Mouse (Mus musculus) neural tube, embryonic 10.5 days (tissue): ENCODE measurements at regions not wholly inside any gene's neighbourhood (a gene's known extent, or its start where the extent isn't known, plus 50 kb on each side); places are given as distances from the start of the nearest gene placed in this dataset.

Experiments
- DNase-seq: peaks from one replicate; pipeline ENCODE4 v3.0.0-alpha.2; 2017; ENCODE audit warnings: low spot score; ENCODE audit errors: extremely low spot score

DNA sequence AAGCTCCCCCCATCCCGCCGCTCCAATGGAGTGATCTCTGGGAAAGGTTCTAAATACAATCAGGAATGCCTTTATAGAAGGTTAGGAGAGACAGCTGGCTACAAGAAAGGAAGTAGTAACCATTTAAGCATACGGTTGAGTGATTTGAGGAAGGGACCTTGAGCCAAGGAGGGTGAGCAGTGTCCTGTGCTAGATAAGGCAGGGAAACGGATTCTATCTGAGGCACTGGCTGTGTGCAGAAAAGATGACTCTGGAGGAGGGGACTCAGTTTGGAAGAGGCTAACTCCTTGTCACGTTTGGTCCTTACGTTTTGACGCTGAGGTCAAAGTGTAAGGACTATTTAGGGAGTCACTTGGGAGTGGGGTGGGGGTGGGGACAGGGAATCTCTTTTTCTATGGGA is 84.3 kb upstream of the 4930535I16Rik start:
- DNase-seq: no peak

DNA sequence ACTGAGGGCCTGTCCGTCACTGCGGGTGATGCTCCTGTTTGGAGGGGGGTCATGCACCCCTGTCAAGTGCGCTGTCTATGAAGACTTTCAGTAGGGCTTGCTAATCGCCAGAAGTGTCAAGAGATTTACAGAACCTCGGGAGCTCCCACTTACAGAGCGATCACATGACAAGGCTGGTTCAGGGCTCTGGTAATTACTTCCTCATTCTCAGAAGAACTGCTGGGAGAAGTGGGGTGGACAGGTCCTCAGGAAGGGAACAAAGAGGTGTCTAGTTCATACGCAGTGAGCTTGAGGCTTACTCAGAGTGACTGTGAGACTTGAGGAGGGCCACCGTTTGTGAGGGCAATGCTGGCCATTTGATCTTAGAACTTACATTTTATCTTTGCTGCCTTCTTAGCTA is 78.0 kb upstream of the 4930535I16Rik start:
- no peak for DNase-seq

DNA sequence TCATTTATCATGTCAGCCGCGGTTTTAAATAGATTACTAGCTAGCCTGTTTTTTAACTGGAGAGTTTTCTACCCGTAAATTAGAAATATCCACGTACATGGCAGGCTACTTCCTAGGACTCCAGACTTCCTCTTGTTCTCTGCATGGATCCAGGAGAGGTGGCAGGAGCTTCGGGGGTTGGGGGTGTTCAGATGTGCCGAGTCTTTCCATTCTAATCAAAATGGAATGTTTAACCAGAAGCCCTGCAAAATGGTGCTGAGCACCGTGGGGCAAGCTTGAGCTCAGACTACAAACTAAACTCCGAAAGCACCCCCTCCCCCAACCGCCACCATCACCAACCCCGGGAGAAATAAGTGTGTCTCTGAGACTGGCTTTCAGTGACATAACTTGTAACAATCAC is 73.4 kb upstream of the 4930535I16Rik start:
- DNase-seq: peak; percentile 20

DNA sequence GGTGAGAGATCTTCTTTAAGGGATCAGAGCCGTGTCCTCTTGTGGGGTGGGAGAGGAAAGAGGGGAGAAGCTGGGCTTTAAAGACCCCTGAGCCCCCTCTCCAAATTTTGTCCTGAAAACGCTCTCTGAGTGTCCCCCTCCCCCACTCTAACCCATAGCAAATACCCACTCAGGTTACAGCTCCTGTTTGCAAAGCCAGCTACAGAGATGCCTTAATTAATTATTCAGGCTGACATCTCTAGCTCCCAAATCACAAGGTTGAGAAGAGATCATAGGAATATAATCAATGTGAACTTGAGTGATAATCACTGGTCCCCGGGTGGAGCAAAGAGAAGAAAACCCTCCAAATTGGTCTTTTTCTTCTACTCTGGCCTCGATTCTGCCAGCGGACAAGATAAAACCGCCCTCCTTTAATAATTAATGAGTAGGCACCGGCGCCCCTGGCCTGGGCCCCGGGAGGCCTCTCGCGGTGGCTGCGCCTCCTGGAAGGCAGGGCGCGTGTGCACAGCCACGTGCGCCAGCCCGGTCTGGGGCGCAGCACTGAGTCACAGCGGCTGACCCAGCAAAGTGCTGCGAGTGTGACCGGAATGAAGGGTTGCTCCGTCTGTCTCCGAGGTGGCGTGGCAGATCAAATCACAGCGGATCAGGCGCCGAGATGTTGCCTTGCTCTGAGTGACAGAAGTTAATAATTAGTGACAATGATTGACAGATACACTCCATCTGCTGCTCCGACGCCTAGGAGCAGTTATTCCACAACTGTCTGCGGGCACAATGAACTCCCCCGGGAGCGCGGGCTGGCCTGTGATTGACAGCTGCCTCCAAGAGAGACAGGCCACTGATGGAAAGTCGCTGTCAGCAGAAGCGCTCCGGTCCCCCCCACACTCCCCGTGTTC is 72.7 kb upstream of the 4930535I16Rik start:
- DNase-seq: peak; percentile 53
